Mouse (Mus musculus): ENCODE data around the gene Gm49378. TPM values are rescaled to one million over a fixed set of nuclear protein-coding genes. Genes with fewer than 3 reads are reported as not detected.

Gm49378 gene
- total RNA-seq, 1 experiment, result not detected

- Histone ChIP-seq H3K4me3 (ENCODE audit: insufficient read depth in 1 of 2, low read depth in 1 of 2, low read length in 2 of 2, poor library complexity in 1 of 2, severe bottlenecking in 1 of 2) (peak overlapping the region; percentile 84 to 89), H3K27ac (ENCODE audit: insufficient read depth, low read depth, low read length, poor library complexity, severe bottlenecking) (peak overlapping the region; percentile 36; the same call in 1 of the 2 replicates), H3K9me3 (ENCODE audit: control insufficient read depth, insufficient read depth, low read depth, low read length) (no peaks in the 10 kb centered on the region), H3K4me1 (ENCODE audit: control insufficient read depth in 2 of 2, insufficient read depth in 2 of 2, low read length in 2 of 2, poor library complexity in 1 of 2) (peaks cover 0 to 4% of the 10 kb centered on the region in 2 experiments; a peak in 1 of 4 replicates), H3K9ac (ENCODE audit: insufficient read depth, low read depth, low read length, poor library complexity, severe bottlenecking) (peak overlapping the region; percentile 62; the same call in 1 of the 2 replicates), H3K36me3 (ENCODE audit: control insufficient read depth, insufficient read depth, low read length, poor library complexity, severe bottlenecking) (peaks cover 7% of the 10 kb centered on the region)
- TF ChIP-seq HCFC1 (IDR thresholded peaks at IDR 0.05; ENCODE audit: borderline replicate concordance, insufficient read depth, low read length), result no peak
- no peak for TF ChIP-seq ZNF384 (IDR thresholded peaks at IDR 0.05; ENCODE audit: low read depth, low read length)
- TF ChIP-seq CHD2 (IDR thresholded peaks at IDR 0.05; ENCODE audit: low read depth, low read length), result no peak
- no peak for TF ChIP-seq ZC3H11A (IDR thresholded peaks at IDR 0.05; ENCODE audit: borderline replicate concordance, low read depth, low read length)
- no peak for TF ChIP-seq MAFK (IDR thresholded peaks at IDR 0.05; ENCODE audit: insufficient read depth, low read depth, low read length)
- in situ Hi-C loops (cut with MboI; ENCODE audit: low sequenced_read_pairs in 2 of 2, unreplicated experiment in 2 of 2), result no loop called here
- no peak for DNase-seq (ENCODE audit: low read depth, low spot score)
Observed at GRCm38 (mm10) chr14:55672741-55673060, 35.0 kb upstream of the Gm49378 start.

- peak; percentile 97 for DNase-seq (ENCODE audit: low read depth, low spot score)
- Histone ChIP-seq H3K4me1 (ENCODE audit: control insufficient read depth in 2 of 2, insufficient read depth in 2 of 2, low read length in 2 of 2, poor library complexity in 1 of 2) (peaks cover 0 to 4% of the 10 kb centered on the region in 2 experiments; a peak in 1 of 4 replicates), H3K27ac (ENCODE audit: insufficient read depth, low read depth, low read length, poor library complexity, severe bottlenecking) (peak within 1 kb of the TSS; percentile 89), H3K36me3 (ENCODE audit: control insufficient read depth, insufficient read depth, low read length, poor library complexity, severe bottlenecking) (peaks cover 6% of the 10 kb centered on the region), H3K9me3 (ENCODE audit: control insufficient read depth, insufficient read depth, low read depth, low read length) (no peaks in the 10 kb centered on the region), H3K4me3 (ENCODE audit: insufficient read depth in 1 of 2, low read depth in 1 of 2, low read length in 2 of 2, poor library complexity in 1 of 2, severe bottlenecking in 1 of 2) (peak within 1 kb of the TSS; percentile 84 to 89), H3K9ac (ENCODE audit: insufficient read depth, low read depth, low read length, poor library complexity, severe bottlenecking) (peak within 1 kb of the TSS; percentile 93)
- TF ChIP-seq ZC3H11A (IDR thresholded peaks at IDR 0.05; ENCODE audit: borderline replicate concordance, low read depth, low read length), result no peak
- peak; percentile 64 for TF ChIP-seq CHD2 (IDR thresholded peaks at IDR 0.05; ENCODE audit: low read depth, low read length)
- 0 out of 2 replicates have a peak, but pooled peaks have one; percentile 25 for TF ChIP-seq MAFK (IDR thresholded peaks at IDR 0.05; ENCODE audit: insufficient read depth, low read depth, low read length)
- TF ChIP-seq ZNF384 (IDR thresholded peaks at IDR 0.05; ENCODE audit: low read depth, low read length), result no peak
- peak; percentile 100 for TF ChIP-seq HCFC1 (IDR thresholded peaks at IDR 0.05; ENCODE audit: borderline replicate concordance, insufficient read depth, low read length)
- in situ Hi-C loops (cut with MboI; ENCODE audit: low sequenced_read_pairs in 2 of 2, unreplicated experiment in 2 of 2), result no loop called here
Observed at GRCm38 (mm10) chr14:55671833-55672740, 34.4 kb upstream of the Gm49378 start, which contains the start of the genes Gmpr2 and Nedd8. TSS of gene Gmpr2 (plus strand) at chr14:55671941. TSS of gene Nedd8 (minus strand) at chr14:55672124.

- Histone ChIP-seq H3K4me1 (ENCODE audit: control insufficient read depth in 2 of 2, insufficient read depth in 2 of 2, low read length in 2 of 2, poor library complexity in 1 of 2) (peaks cover 0 to 4% of the 10 kb centered on the region in 2 experiments; a peak in 1 of 4 replicates), H3K36me3 (ENCODE audit: control insufficient read depth, insufficient read depth, low read length, poor library complexity, severe bottlenecking) (peaks cover 2% of the 10 kb centered on the region; the same call in 1 of the 2 replicates), H3K9me3 (ENCODE audit: control insufficient read depth, insufficient read depth, low read depth, low read length) (no peaks in the 10 kb centered on the region), H3K27ac (ENCODE audit: insufficient read depth, low read depth, low read length, poor library complexity, severe bottlenecking) (peak overlapping the region; percentile 89), H3K9ac (ENCODE audit: insufficient read depth, low read depth, low read length, poor library complexity, severe bottlenecking) (peak overlapping the region; percentile 93), H3K4me3 (ENCODE audit: insufficient read depth in 1 of 2, low read depth in 1 of 2, low read length in 2 of 2, poor library complexity in 1 of 2, severe bottlenecking in 1 of 2) (peak overlapping the region; percentile 84 to 89)
- in situ Hi-C loops (cut with MboI; ENCODE audit: low sequenced_read_pairs in 2 of 2, unreplicated experiment in 2 of 2), result no loop called here
- TF ChIP-seq CHD2 (IDR thresholded peaks at IDR 0.05; ENCODE audit: low read depth, low read length), result no peak
- no peak for TF ChIP-seq MAFK (IDR thresholded peaks at IDR 0.05; ENCODE audit: insufficient read depth, low read depth, low read length)
- no peak for TF ChIP-seq HCFC1 (IDR thresholded peaks at IDR 0.05; ENCODE audit: borderline replicate concordance, insufficient read depth, low read length)
- TF ChIP-seq ZC3H11A (IDR thresholded peaks at IDR 0.05; ENCODE audit: borderline replicate concordance, low read depth, low read length), result no peak
- no peak for TF ChIP-seq ZNF384 (IDR thresholded peaks at IDR 0.05; ENCODE audit: low read depth, low read length)
- peak; percentile 21 for DNase-seq (ENCODE audit: low read depth, low spot score)
Observed at GRCm38 (mm10) chr14:55671486-55671832, 33.8 kb upstream of the Gm49378 start.

GRCm38 (mm10) chr14:55660636-55661035 lies 22.9 kb upstream of the Gm49378 start:
- no peak overlapping the region for H3K27ac ChIP-seq (ENCODE audit: insufficient read depth, low read depth, low read length, poor library complexity, severe bottlenecking)
- peaks cover 0 to 2% of the 10 kb centered on the region in 2 experiments; a peak in 1 of 4 replicates for H3K4me1 ChIP-seq (ENCODE audit: control insufficient read depth in 2 of 2, insufficient read depth in 2 of 2, low read length in 2 of 2, poor library complexity in 1 of 2)
- H3K36me3 ChIP-seq (ENCODE audit: control insufficient read depth, insufficient read depth, low read length, poor library complexity, severe bottlenecking), result peaks cover 10% of the 10 kb centered on the region
- no peak for DNase-seq (ENCODE audit: low read depth, low spot score)
- H3K9me3 ChIP-seq (ENCODE audit: control insufficient read depth, insufficient read depth, low read depth, low read length), result no peaks in the 10 kb centered on the region
- TF ChIP-seq MAFK (IDR thresholded peaks at IDR 0.05; ENCODE audit: insufficient read depth, low read depth, low read length), result no peak
- no peak for TF ChIP-seq HCFC1 (IDR thresholded peaks at IDR 0.05; ENCODE audit: borderline replicate concordance, insufficient read depth, low read length)
- TF ChIP-seq ZC3H11A (IDR thresholded peaks at IDR 0.05; ENCODE audit: borderline replicate concordance, low read depth, low read length), result no peak
- no peak for TF ChIP-seq CHD2 (IDR thresholded peaks at IDR 0.05; ENCODE audit: low read depth, low read length)
- TF ChIP-seq ZNF384 (IDR thresholded peaks at IDR 0.05; ENCODE audit: low read depth, low read length), result no peak
- H3K4me3 ChIP-seq (ENCODE audit: insufficient read depth in 1 of 2, low read depth in 1 of 2, low read length in 2 of 2, poor library complexity in 1 of 2, severe bottlenecking in 1 of 2), result peak overlapping the region; percentile 82 to 91; a peak in 1 of 4 replicates
- no peak overlapping the region for H3K9ac ChIP-seq (ENCODE audit: insufficient read depth, low read depth, low read length, poor library complexity, severe bottlenecking)
- in situ Hi-C loops (cut with MboI; ENCODE audit: low sequenced_read_pairs in 2 of 2, unreplicated experiment in 2 of 2), result no loop called here
